Mouse (Mus musculus) forebrain, embryonic 10.5 days (tissue): ENCODE measurements around the gene Sun2. TPM values are rescaled to one million over a fixed set of nuclear protein-coding genes. Genes with fewer than 3 reads are reported as not detected.

Experiments used
- DNase-seq: peaks from one replicate; pipeline ENCODE4 v3.0.0-alpha.2; 2017; ENCODE audit warnings: low spot score; ENCODE audit errors: extremely low spot score
- H3K27ac ChIP-seq: fragments of 300-500 bp; sonication (generic); 2 replicates; pipeline ENCODE4 v1.5.1; 2016; ENCODE audit warnings: mild to moderate bottlenecking
- H3K27me3 ChIP-seq: fragments of 300-500 bp; sonication (generic); 2 replicates; pipeline ENCODE4 v1.6.1; 2016; ENCODE audit warnings: mild to moderate bottlenecking; ENCODE audit not compliant: poor library complexity, severe bottlenecking
- H3K36me3 ChIP-seq: fragments of 300-500 bp; sonication (generic); replicated peaks from 2 replicates; pipeline ENCODE4 v1.6.1; 2016; ENCODE audit warnings: mild to moderate bottlenecking, moderate library complexity
- H3K4me1 ChIP-seq: fragments of 300-500 bp; sonication (generic); 2 replicates; pipeline ENCODE4 v1.6.1; 2016
- H3K4me3 ChIP-seq: fragments of 300-500 bp; sonication (generic); 2 replicates; pipeline ENCODE4 v1.5.1; 2016; ENCODE audit warnings: mild to moderate bottlenecking, moderate library complexity
- H3K9me3 ChIP-seq: fragments of 300-500 bp; sonication (generic); 2 replicates; pipeline ENCODE4 v1.6.1; 2016; ENCODE audit warnings: mild to moderate bottlenecking, moderate library complexity
- WGBS: fragments of 180-500 bp; shearing (Covaris S2); methylation state at CpG from one replicate; pipeline ENCODE4 v1.1.7; 2016; 5-methylcytosine and 5-hydroxymethylcytosine counted together
- polyA plus RNA-seq: library from polyadenylated mRNA; unstranded; fragments of >200 nt; fragmentation: Nextera tagmentation; extraction: Ambion mirVana; gene quantifications from 2 replicates; pipeline ENCODE4 v1.2.1, GENCODE M21; 2016

The Sun2 gene
- polyA plus RNA-seq, 1 experiment from 2014 or later: 3.4 TPM

- Histone ChIP-seq H3K4me3 (peak within 1 kb of the TSS; percentile 96), H3K27me3 (peaks cover 4% of the 10 kb centered on the region; the same call in 1 of the 2 replicates), H3K9me3 (no peaks in the 10 kb centered on the region), H3K36me3 (peaks cover 8% of the 10 kb centered on the region; the same call in 1 of the 2 replicates), H3K27ac (peak within 1 kb of the TSS; percentile 93), H3K4me1 (peaks cover 81% of the 10 kb centered on the region)
- peak; percentile 96 for DNase-seq
- under 1% methylated on average over 72 of the region's 72 CpGs for WGBS
Measured at GRCm38 (mm10) chr15:79687646-79688267, 54.6 kb downstream of the Sun2 start, which contains the start of gene Josd1. Gene Josd1, minus strand, starts transcription at chr15:79687919.

GRCm38 (mm10) chr15:79687175-79687574 is 55.2 kb downstream of the Sun2 start:
- H3K27me3 ChIP-seq: peaks cover 4% of the 10 kb centered on the region; the same call in 1 of the 2 replicates
- H3K27ac ChIP-seq: peak overlapping the region; percentile 93
- H3K36me3 ChIP-seq: peaks cover 8% of the 10 kb centered on the region; the same call in 1 of the 2 replicates
- under 1% methylated on average over 33 of the region's 33 CpGs for WGBS
- H3K4me1 ChIP-seq: peaks cover 81% of the 10 kb centered on the region
- no peaks in the 10 kb centered on the region for H3K9me3 ChIP-seq
- peak overlapping the region; percentile 96 for H3K4me3 ChIP-seq
- peak; percentile 61 for DNase-seq

- Histone ChIP-seq H3K4me1 (peaks cover 73% of the 10 kb centered on the region), H3K27ac (peak overlapping the region; percentile 93), H3K27me3 (peaks cover 4% of the 10 kb centered on the region; the same call in 1 of the 2 replicates), H3K4me3 (peak overlapping the region; percentile 96), H3K9me3 (no peaks in the 10 kb centered on the region), H3K36me3 (peaks cover 8% of the 10 kb centered on the region; the same call in 1 of the 2 replicates)
- DNase-seq: no peak
- 27% methylated on average over 15 of the region's 15 CpGs for WGBS
Measured at GRCm38 (mm10) chr15:79686046-79686869, 56.1 kb downstream of the Sun2 start.

GRCm38 (mm10) chr15:79685141-79685641 is 57.1 kb downstream of the Sun2 start:
- peak overlapping the region; percentile 96 for H3K4me3 ChIP-seq
- no peak overlapping the region for H3K27ac ChIP-seq
- peaks cover 8% of the 10 kb centered on the region; the same call in 1 of the 2 replicates for H3K36me3 ChIP-seq
- WGBS: 53% methylated on average over 6 of the region's 6 CpGs
- no peak for DNase-seq
- peaks cover 68% of the 10 kb centered on the region for H3K4me1 ChIP-seq
- peaks cover 4% of the 10 kb centered on the region; the same call in 1 of the 2 replicates for H3K27me3 ChIP-seq
- no peaks in the 10 kb centered on the region for H3K9me3 ChIP-seq

GRCm38 (mm10) chr15:79684616-79685015 is 57.7 kb downstream of the Sun2 start:
- Histone ChIP-seq H3K9me3 (no peaks in the 10 kb centered on the region), H3K4me3 (peak overlapping the region; percentile 96), H3K4me1 (peaks cover 63% of the 10 kb centered on the region), H3K27ac (no peak overlapping the region), H3K27me3 (peaks cover 4% of the 10 kb centered on the region; the same call in 1 of the 2 replicates), H3K36me3 (peaks cover 11% of the 10 kb centered on the region)
- 79% methylated on average over 6 of the region's 6 CpGs for WGBS
- no peak for DNase-seq

- 85% methylated on average over 19 of the region's 19 CpGs for WGBS
- peaks cover 18% of the 10 kb centered on the region for H3K36me3 ChIP-seq
- DNase-seq: no peak
- H3K27me3 ChIP-seq: no peaks in the 10 kb centered on the region
- peak overlapping the region; percentile 96; the same call in 1 of the 2 replicates for H3K4me3 ChIP-seq
- H3K4me1 ChIP-seq: peaks cover 55% of the 10 kb centered on the region
- H3K9me3 ChIP-seq: no peaks in the 10 kb centered on the region
- H3K27ac ChIP-seq: no peak overlapping the region
Measured at GRCm38 (mm10) chr15:79683707-79684465, 58.5 kb downstream of the Sun2 start.

- 91% methylated on average over 6 of the region's 6 CpGs for WGBS
- Histone ChIP-seq H3K4me1 (peaks cover 48% of the 10 kb centered on the region), H3K36me3 (peaks cover 20% of the 10 kb centered on the region)
Measured at GRCm38 (mm10) chr15:79683146-79683545, 59.2 kb downstream of the Sun2 start.

GRCm38 (mm10) chr15:79681973-79682372 is 60.4 kb downstream of the Sun2 start:
- Histone ChIP-seq H3K4me1 (peaks cover 47% of the 10 kb centered on the region), H3K9me3 (no peaks in the 10 kb centered on the region)
- DNase-seq: no peak

More at GRCm38 (mm10) chr15:79683146-79683545, 59.2 kb downstream of the Sun2 start:
- Histone ChIP-seq H3K27ac (no peak overlapping the region), H3K9me3 (no peaks in the 10 kb centered on the region), H3K4me3 (no peak overlapping the region), H3K27me3 (no peaks in the 10 kb centered on the region)
- no peak for DNase-seq

GRCm38 (mm10) chr15:79677936-79678335 is 64.4 kb downstream of the Sun2 start:
- no peaks in the 10 kb centered on the region for H3K9me3 ChIP-seq
- WGBS: 93% methylated on average over 2 of the region's 2 CpGs
- peaks cover 61% of the 10 kb centered on the region for H3K36me3 ChIP-seq
- H3K4me3 ChIP-seq: no peak overlapping the region
- H3K27me3 ChIP-seq: no peaks in the 10 kb centered on the region
- H3K27ac ChIP-seq: no peak overlapping the region
- peaks cover 7% of the 10 kb centered on the region; the same call in 1 of the 2 replicates for H3K4me1 ChIP-seq
- DNase-seq: no peak

More at GRCm38 (mm10) chr15:79681973-79682372, 60.4 kb downstream of the Sun2 start:
- WGBS: 88% methylated on average over 4 of the region's 4 CpGs
- Histone ChIP-seq H3K4me3 (no peak overlapping the region), H3K36me3 (peaks cover 28% of the 10 kb centered on the region), H3K27me3 (no peaks in the 10 kb centered on the region), H3K27ac (no peak overlapping the region)

Other genes starting within 250 kb of the Sun2 start
- not detected in 2 replicates for gene Kcnj4, start 237.3 kb downstream of the Sun2 start, polyA plus RNA-seq
- 7.4 and 7.5 TPM in 2 replicates for gene Kdelr3, start 226.1 kb downstream of the Sun2 start, polyA plus RNA-seq
- 43.7 and 48.9 TPM in 2 replicates for gene Ddx17, start 195.8 kb downstream of the Sun2 start, polyA plus RNA-seq
- 1.2 and 1.8 TPM in 2 replicates for gene Dmc1, start 137.4 kb downstream of the Sun2 start, polyA plus RNA-seq
- gene Fam227a, start 83.6 kb downstream of the Sun2 start, polyA plus RNA-seq: 1.8 and 2.5 TPM in 2 replicates
- 79.1 and 80.3 TPM in 2 replicates for gene Cby1, start 83.3 kb downstream of the Sun2 start, polyA plus RNA-seq
- 268 and 286 TPM in 2 replicates for gene Tomm22, start 71.7 kb downstream of the Sun2 start, polyA plus RNA-seq
- gene Josd1, start 54.6 kb downstream of the Sun2 start, polyA plus RNA-seq: 16.6 and 18.6 TPM in 2 replicates
- gene Gtpbp1, start 51.7 kb downstream of the Sun2 start, polyA plus RNA-seq: 48.3 and 52.5 TPM in 2 replicates
- gene Dnal4, start 35.3 kb upstream of the Sun2 start, polyA plus RNA-seq: 63.3 and 70.8 TPM in 2 replicates
- 1.6 and 1.7 TPM in 2 replicates for gene Nptxr, start 62.2 kb upstream of the Sun2 start, polyA plus RNA-seq
- not detected in 2 replicates for gene Npcd, start 91.7 kb upstream of the Sun2 start, polyA plus RNA-seq
- 21.6 and 22.3 TPM in 2 replicates for gene Cbx6, start 92.2 kb upstream of the Sun2 start, polyA plus RNA-seq
- 9.2 and 11.0 TPM in 2 replicates for gene Apobec3, start 149.1 kb upstream of the Sun2 start, polyA plus RNA-seq
- gene Cbx7, start 228.6 kb upstream of the Sun2 start, polyA plus RNA-seq: 2.8 and 3.9 TPM in 2 replicates